Mouse (Mus musculus) liver, adult 2 months (tissue): Measurements from ENCODE around the gene Tob1.

ENCODE experiments used
- CTCF ChIP-seq: fragments of 200-500 bp; IDR thresholded peaks from 2 replicates; pipeline ENCODE4 v1.5.1; 2011; ENCODE audit warnings: low read depth, low read length, control low read depth
- POLR2A ChIP-seq: fragments of 200-500 bp; IDR thresholded peaks from 2 replicates; pipeline ENCODE4 v1.6.1; 2011; ENCODE audit warnings: low read length, control low read depth; ENCODE audit not compliant: insufficient read depth; ENCODE audit errors: extremely low read depth

DNA sequence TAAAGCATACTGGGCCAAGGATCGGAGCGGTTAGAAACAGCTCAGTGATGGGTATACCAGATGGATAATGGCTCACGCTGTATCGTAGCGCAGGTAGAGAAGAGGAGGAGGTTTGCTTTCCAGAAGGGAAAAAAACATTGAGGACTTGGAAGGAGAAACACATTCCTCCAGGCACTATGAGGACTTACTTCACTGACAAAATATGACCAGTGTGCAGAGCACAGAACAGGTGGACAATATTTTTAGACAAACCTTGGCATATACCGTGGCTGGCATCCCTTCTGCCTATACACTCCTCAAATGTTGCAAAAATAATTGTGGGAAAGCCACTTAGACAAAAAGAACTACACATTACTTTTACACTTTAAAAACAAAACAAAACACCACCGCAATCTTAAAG, 10.0 kb downstream of the Tob1 start:
- TF ChIP-seq POLR2A: no peak
- no peak for TF ChIP-seq CTCF
